Mouse (Mus musculus) embryonic facial prominence, embryonic 14.5 days (tissue): ENCODE results near the gene Nr2c1. TPM values are rescaled to one million over a fixed set of nuclear protein-coding genes. Genes with fewer than 3 reads are reported as not detected.

ENCODE experiments used
- ATAC-seq: fragments of 200-750 bp; cut with Nextera tagmentation; 2 replicates; pipeline ENCODE4 v1.8.0; 2017; ENCODE audit warnings: low read depth, moderate number of reproducible peaks, moderate TSS enrichment
- DNase-seq: peaks from one replicate; pipeline ENCODE4 v3.0.0-alpha.2; 2015; ENCODE audit warnings: low spot score
- H3K27ac ChIP-seq: fragments of 300-500 bp; sonication (generic); replicated peaks from 2 replicates; pipeline ENCODE4 v1.5.1; 2014; ENCODE audit warnings: low read depth, mild to moderate bottlenecking, low read length, moderate library complexity
- H3K27me3 ChIP-seq: fragments of 300-500 bp; sonication (generic); replicated peaks from 2 replicates; pipeline ENCODE4 v1.6.1; 2014; ENCODE audit warnings: low read length; ENCODE audit not compliant: control insufficient read depth, insufficient read depth
- H3K36me3 ChIP-seq: fragments of 300-500 bp; sonication (generic); 2 replicates; pipeline ENCODE4 v1.6.1; 2014; ENCODE audit warnings: low read length, mixed read lengths; ENCODE audit not compliant: control insufficient read depth, insufficient read depth
- H3K4me1 ChIP-seq: fragments of 300-500 bp; sonication (generic); 2 replicates; pipeline ENCODE4 v1.6.1; 2014; ENCODE audit warnings: antibody characterized with exemption, low read length; ENCODE audit not compliant: control insufficient read depth, insufficient read depth
- H3K4me2 ChIP-seq: fragments of 300-500 bp; sonication (generic); 2 replicates; pipeline ENCODE4 v1.6.1; 2014; ENCODE audit warnings: low read depth, mild to moderate bottlenecking, low read length, moderate library complexity, mixed read lengths
- H3K4me3 ChIP-seq: fragments of 300-500 bp; sonication (generic); 2 replicates; pipeline ENCODE4 v1.5.1; 2014; ENCODE audit warnings: low read depth, mild to moderate bottlenecking, low read length
- H3K9ac ChIP-seq: fragments of 300-500 bp; sonication (generic); 2 replicates; pipeline ENCODE4 v1.6.1; 2014; ENCODE audit warnings: low read depth, mild to moderate bottlenecking, low read length, moderate library complexity, mixed read lengths
- H3K9me3 ChIP-seq: fragments of 300-500 bp; sonication (generic); 2 replicates; pipeline ENCODE4 v1.6.1; 2016; ENCODE audit warnings: low read length; ENCODE audit not compliant: control insufficient read depth
- WGBS: fragments of 180-500 bp; shearing (Covaris S2); extraction: QIAGEN DNeasy Blood & Tissue Kit; methylation state at CpG from one replicate; pipeline ENCODE4 v1.1.7; 2014; 5-methylcytosine and 5-hydroxymethylcytosine counted together
- polyA plus RNA-seq: library from polyadenylated mRNA; unstranded; fragments of >200 nt; fragmentation: Nextera tagmentation; extraction: Ambion mirVana; gene quantifications from 2 replicates; pipeline ENCODE4 v1.2.1, GENCODE M21; 2014

Gene Nr2c1
- polyA plus RNA-seq, 1 experiment from 2014 or later = 8.6 TPM

DNA sequence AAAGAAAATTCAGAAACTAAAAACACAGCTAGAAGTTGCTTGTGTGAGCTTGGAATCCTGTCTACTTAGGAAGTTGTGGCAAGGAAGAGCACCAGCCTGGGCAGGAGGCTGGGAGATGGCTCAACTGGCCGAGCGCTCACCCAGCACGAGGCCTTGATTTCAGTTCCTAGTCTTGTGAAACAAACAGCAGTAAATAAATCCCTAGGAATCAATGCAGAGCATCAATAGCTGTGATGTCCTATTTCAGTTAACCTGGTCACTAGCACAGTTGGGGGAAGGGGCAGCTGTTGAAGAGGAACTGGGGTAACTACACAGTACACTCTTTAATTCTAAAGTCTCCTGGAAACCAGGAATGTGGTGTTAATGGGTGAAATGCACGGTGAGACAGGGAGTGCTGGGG is 57.1 kb downstream of the Nr2c1 start:
- WGBS = 90% methylated on average over 4 of the region's 4 CpGs

GRCm38 (mm10) chr10:94210718-94211618 is 63.1 kb downstream of the Nr2c1 start:
- H3K4me3 ChIP-seq = no peak overlapping the region
- DNase-seq = peak; percentile 30
- H3K4me2 ChIP-seq = no peak overlapping the region
- no peaks in the 10 kb centered on the region for H3K27me3 ChIP-seq
- peaks cover 42% of the 10 kb centered on the region for H3K36me3 ChIP-seq
- H3K27ac ChIP-seq = no peak overlapping the region
- H3K9me3 ChIP-seq = no peaks in the 10 kb centered on the region
- no peaks in the 10 kb centered on the region for H3K4me1 ChIP-seq
- WGBS = 83% methylated on average over 6 of the region's 6 CpGs
- peak; percentile 67; the same call in 1 of the 2 replicates for ATAC-seq
- H3K9ac ChIP-seq = no peak overlapping the region

More for the DNA sequence above, 57.1 kb downstream of the Nr2c1 start:
- no peak overlapping the region for H3K4me3 ChIP-seq
- no peak overlapping the region for H3K4me2 ChIP-seq
- H3K9ac ChIP-seq = no peak overlapping the region
- H3K9me3 ChIP-seq = no peaks in the 10 kb centered on the region
- no peak overlapping the region for H3K27ac ChIP-seq
- no peaks in the 10 kb centered on the region for H3K4me1 ChIP-seq
- ATAC-seq = no peak
- H3K36me3 ChIP-seq = peaks cover 79% of the 10 kb centered on the region
- DNase-seq = no peak
- no peaks in the 10 kb centered on the region for H3K27me3 ChIP-seq

DNA sequence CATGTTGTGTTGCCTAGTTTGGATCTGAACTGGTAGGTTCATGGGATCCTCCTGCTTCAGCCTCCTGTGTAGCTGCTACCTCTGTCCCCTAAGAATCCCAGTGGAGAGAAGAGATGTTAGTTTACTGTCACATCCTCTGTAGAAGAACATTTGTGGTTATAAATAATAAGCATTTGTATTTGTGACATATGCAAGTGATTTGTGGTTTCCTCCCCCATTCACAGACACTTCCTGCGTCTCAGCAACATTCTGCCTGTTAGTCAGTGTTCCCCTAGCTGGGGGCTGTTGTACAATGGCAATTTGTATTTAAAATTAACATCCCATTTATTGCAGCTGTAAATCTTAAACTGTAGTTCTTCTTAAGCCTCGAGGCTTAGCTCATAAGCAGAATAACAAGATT is 63.9 kb downstream of the Nr2c1 start:
- WGBS = 51% methylated on average over 2 of the region's 2 CpGs
- H3K4me3 ChIP-seq = no peak overlapping the region
- H3K4me2 ChIP-seq = no peak overlapping the region
- no peaks in the 10 kb centered on the region for H3K27me3 ChIP-seq
- H3K27ac ChIP-seq = no peak overlapping the region
- no peaks in the 10 kb centered on the region for H3K4me1 ChIP-seq
- H3K9ac ChIP-seq = no peak overlapping the region
- peak; percentile 30 for DNase-seq
- H3K36me3 ChIP-seq = peaks cover 38% of the 10 kb centered on the region
- no peaks in the 10 kb centered on the region for H3K9me3 ChIP-seq
- ATAC-seq = no peak

DNA sequence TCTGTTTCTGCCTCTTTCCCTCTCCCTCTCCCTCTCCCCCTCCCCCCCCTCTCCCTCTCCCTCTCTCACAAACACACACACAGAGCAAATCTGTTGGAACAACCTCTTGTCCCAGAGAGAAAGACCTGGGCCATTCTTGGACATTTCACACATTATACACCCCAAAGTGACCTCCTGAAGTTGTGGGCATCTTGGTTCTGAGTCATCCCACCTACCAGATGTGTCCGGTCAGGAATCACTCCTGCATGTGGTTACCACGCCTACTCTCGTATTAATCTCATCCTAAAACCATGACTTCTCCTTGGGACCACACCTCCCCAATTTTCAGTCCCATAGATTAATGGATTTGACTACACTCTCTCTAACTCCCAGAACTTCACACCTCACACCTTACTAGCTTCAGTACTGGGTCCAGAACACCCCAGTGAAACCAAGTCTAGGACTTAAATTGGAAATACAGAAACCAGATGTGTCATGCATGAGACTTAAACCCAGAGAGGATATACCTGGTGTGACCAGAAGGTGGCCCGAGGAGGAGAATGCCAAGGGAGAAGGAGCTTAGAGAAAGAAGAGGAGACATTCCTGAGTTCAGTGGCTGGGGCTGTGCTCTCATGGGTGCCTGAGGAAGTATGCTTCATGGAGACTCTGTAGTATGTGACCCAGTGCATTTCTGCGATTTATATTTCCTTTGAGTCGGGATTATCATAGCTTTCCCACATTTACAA is 77.4 kb downstream of the Nr2c1 start:
- ATAC-seq = no peak
- 79% methylated on average over 6 of the region's 6 CpGs for WGBS

GRCm38 (mm10) chr10:94230172-94230981 is 82.6 kb downstream of the Nr2c1 start:
- Histone ChIP-seq H3K27me3 (no peaks in the 10 kb centered on the region), H3K9ac (no peak overlapping the region), H3K4me2 (no peak overlapping the region), H3K4me1 (no peaks in the 10 kb centered on the region), H3K36me3 (no peaks in the 10 kb centered on the region), H3K9me3 (no peaks in the 10 kb centered on the region), H3K27ac (no peak overlapping the region), H3K4me3 (no peak overlapping the region)
- DNase-seq = peak; percentile 53
- 71% methylated on average over 19 of the region's 19 CpGs for WGBS
- peak; percentile 53; the same call in 1 of the 2 replicates for ATAC-seq

More for the DNA sequence above, 77.4 kb downstream of the Nr2c1 start:
- 0 out of 2 replicates have a peak, but pooled peaks cover 5% of the 10 kb centered on the region for H3K9me3 ChIP-seq
- no peaks in the 10 kb centered on the region for H3K27me3 ChIP-seq
- H3K4me3 ChIP-seq = no peak overlapping the region
- DNase-seq = no peak
- no peaks in the 10 kb centered on the region for H3K4me1 ChIP-seq
- no peak overlapping the region for H3K4me2 ChIP-seq
- H3K36me3 ChIP-seq = peaks cover 11% of the 10 kb centered on the region
- no peak overlapping the region for H3K9ac ChIP-seq
- H3K27ac ChIP-seq = no peak overlapping the region

- H3K4me1 ChIP-seq = no peaks in the 10 kb centered on the region
- no peaks in the 10 kb centered on the region for H3K27me3 ChIP-seq
- H3K9me3 ChIP-seq = no peaks in the 10 kb centered on the region
- no peak overlapping the region for H3K4me2 ChIP-seq
- no peak for ATAC-seq
- DNase-seq = no peak
- H3K36me3 ChIP-seq = no peaks in the 10 kb centered on the region
- H3K27ac ChIP-seq = no peak overlapping the region
- no peak overlapping the region for H3K9ac ChIP-seq
- WGBS = 75% methylated on average over 6 of the region's 6 CpGs
- no peak overlapping the region for H3K4me3 ChIP-seq
These were observed 83.2 kb downstream of the Nr2c1 start for GRCm38 (mm10) chr10:94231025-94231424.

GRCm38 (mm10) chr10:94235200-94235599 is 87.4 kb downstream of the Nr2c1 start:
- 46% methylated on average over 4 of the region's 4 CpGs for whole genome bisulfite sequencing

DNA sequence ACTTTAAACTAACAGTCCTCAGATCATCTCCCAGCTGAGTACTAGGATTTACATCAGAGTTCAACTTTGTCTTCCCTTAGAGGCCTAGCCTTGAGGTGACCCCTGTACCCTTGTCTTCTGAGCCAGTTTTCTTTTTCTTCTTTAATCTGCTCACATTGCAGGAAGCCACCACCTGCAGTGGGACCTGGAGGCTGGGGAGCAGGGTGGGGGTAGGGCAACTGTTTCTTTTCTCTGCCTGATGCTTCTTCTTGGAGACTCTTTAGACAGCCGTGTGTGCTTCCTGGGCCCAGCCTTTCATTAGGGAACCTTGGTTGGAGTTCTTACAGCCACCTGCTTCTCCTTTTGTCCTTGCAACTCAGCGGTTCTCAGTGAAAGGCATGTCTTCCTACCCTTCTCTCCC is 93.5 kb downstream of the Nr2c1 start:
- H3K27ac ChIP-seq = no peak overlapping the region
- H3K4me2 ChIP-seq = no peak overlapping the region
- no peaks in the 10 kb centered on the region for H3K36me3 ChIP-seq
- DNase-seq = no peak
- no peaks in the 10 kb centered on the region for H3K4me1 ChIP-seq
- WGBS = 60% methylated on average over 2 of the region's 2 CpGs
- no peaks in the 10 kb centered on the region for H3K27me3 ChIP-seq
- no peak overlapping the region for H3K9ac ChIP-seq
- ATAC-seq = no peak
- H3K9me3 ChIP-seq = no peaks in the 10 kb centered on the region
- H3K4me3 ChIP-seq = no peak overlapping the region

More at GRCm38 (mm10) chr10:94235200-94235599, 87.4 kb downstream of the Nr2c1 start:
- Histone ChIP-seq H3K4me1 (no peaks in the 10 kb centered on the region), H3K27me3 (no peaks in the 10 kb centered on the region), H3K9ac (no peak overlapping the region), H3K4me3 (no peak overlapping the region), H3K9me3 (no peaks in the 10 kb centered on the region), H3K36me3 (no peaks in the 10 kb centered on the region), H3K4me2 (no peak overlapping the region), H3K27ac (no peak overlapping the region)
- ATAC-seq = no peak
- no peak for DNase-seq
